Mouse (Mus musculus): ENCODE results near the gene I0C0044D17Rik.

DNA sequence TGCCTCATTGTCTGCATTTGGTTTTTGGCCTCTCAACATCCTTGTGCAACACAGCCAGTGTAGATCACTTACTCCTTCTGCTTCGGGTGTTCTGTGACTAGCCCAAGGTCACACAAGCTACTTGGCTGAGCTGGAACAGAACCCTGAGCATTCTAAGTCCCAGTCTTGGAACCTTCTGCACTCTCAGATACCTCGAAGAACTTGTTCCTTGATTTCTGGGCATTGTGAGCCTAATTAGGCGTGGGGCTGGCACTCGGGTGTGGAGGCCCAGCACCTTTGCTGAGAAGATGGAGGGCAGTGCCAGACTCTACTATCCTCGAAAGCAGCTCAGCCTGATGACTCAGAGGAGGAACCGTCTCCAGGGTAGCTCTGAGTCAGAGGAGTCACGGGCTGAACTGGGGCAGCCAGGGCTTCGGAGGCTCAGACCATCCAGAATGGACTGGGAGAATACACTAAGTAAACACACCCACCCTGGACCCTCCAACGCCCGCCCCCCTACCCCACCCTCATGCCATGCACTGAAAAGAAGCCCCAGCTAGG lies 4.4 kb downstream of the I0C0044D17Rik start:
- TF ChIP-seq GATA1 (IDR thresholded peaks at IDR 0.05; ENCODE audit: low read length) (no peak), TAL1 (IDR thresholded peaks at IDR 0.05; ENCODE audit: low read length) (no peak)

All from erythroblast, embryonic 14.5 days (primary cell).